Mouse (Mus musculus) c-Kit-positive CD71-negative TER-119-negative erythroid progenitor cells, embryonic 14.5 days (primary cell): ENCODE results near the gene Islr.

Experiments
- DNase-seq: peaks from one replicate; pipeline ENCODE4 v3.0.0-alpha.2; 2013; ENCODE audit warnings: low read depth

The Islr gene

GRCm38 (mm10) chr9:58220218-58220903 lies 16.3 kb upstream of the Islr start:
- no peak for DNase-seq

GRCm38 (mm10) chr9:58218539-58218938 lies 14.4 kb upstream of the Islr start:
- DNase-seq = no peak

- no peak for DNase-seq
These were observed 12.3 kb upstream of the Islr start for GRCm38 (mm10) chr9:58216402-58216801.

DNA sequence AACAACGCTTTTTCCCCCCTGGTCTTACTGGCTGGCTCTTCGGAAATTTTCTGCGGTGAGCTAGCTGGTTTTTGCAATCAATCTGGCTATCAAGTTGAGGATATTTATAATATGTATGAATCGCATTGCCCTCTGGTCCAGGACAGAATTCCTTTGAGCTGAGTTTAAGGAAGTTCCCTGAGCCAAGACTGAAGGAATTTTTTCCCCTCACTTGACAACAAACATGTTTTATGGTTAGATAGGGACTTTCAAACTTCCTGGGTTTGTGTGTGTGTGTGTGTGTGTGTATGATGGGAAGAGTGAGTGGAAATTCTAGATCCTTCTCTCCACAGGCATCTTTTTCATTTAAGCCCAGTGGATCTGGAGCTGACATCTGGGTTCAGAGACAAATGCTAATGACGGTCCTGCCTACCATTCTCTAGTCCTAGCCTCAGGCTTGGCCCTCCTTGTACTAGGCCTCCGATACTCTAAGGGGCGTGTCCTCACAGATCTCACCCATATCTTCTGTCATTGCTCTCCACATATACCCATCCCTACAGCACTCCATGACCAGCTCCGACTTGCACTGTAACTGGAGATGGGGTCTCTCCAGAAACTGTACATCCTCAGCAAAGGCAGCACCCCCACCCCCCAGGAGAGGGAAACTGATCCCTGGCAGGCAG lies 10.5 kb upstream of the Islr start:
- no peak for DNase-seq

DNA sequence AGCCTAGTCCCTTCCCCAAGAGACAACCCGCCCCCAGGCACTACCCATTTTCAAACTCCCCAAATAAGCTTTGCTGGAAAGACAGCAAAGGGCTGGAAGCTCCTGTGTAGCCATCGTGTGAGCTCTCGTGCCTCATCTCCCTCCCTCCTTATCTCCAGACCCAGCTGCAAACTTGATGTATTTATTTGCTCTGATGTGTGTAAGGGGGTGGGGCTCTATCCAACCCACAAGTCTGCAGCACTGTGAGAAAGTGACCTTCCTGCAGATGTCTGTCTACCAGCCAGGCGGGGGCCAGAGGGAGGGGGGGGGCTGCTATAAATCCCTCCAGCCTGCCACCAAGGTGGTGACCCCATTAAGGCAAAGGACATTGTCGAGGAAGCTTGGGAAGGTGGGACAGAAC lies 9.8 kb upstream of the Islr start:
- no peak for DNase-seq

- no peak for DNase-seq
These were observed 9.3 kb upstream of the Islr start for GRCm38 (mm10) chr9:58213377-58213776.

DNA sequence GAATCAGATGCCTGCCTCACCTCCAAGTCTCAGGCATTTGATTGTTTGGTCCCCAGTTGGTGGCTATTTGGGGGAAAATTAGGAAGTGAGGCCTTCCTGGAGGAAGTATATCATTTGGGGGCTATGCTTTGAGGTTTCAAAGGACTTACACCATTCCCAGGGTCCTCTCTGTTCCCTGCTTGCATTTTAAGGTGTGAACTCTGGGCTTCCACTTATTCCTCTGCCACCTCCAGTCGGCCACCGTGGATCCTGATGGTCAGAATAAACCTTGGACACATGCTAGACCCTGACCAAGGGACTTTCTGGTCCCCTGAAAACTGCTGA lies 6.2 kb upstream of the Islr start:
- DNase-seq = no peak

DNA sequence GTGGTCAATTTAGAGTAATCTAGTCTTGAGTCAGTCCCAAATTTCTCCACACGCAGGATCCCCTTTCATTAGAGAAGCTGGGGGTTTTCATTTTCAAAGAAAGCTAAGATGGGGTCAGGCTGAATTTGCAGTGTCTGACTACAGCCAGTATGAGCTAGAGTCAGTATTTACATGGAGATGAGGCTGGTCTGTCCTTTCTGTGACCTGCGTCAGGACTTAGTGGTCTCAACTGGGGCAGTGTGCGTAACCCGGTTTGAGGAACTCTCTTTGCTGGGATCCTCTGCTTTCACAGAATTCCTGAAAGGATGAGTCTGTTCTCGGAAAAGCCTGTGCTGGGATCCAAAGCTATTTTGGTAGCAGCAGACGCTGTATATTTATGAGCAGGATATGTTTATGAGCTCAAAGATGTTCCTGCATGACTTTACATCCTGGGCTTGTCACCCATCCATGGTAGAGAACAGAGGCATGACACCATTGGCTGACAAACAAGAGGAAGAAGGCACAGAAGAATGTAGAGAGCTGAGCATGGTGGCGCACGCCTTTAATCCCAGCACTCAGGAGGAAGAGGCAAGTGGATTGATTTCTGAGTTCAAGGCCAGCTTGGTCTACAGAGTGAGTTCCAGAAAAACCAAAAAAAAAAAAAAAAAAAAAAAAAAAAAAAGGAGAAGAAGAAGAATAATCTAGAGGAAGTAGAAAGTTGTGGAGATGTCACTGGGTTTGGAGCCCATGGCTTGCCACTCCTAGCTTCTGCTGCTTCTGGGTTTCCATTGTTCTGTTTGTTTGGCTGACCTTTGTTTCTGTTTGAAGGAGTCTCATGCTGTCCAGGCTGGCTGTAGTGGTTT lies 5.6 kb upstream of the Islr start:
- DNase-seq = no peak

DNA sequence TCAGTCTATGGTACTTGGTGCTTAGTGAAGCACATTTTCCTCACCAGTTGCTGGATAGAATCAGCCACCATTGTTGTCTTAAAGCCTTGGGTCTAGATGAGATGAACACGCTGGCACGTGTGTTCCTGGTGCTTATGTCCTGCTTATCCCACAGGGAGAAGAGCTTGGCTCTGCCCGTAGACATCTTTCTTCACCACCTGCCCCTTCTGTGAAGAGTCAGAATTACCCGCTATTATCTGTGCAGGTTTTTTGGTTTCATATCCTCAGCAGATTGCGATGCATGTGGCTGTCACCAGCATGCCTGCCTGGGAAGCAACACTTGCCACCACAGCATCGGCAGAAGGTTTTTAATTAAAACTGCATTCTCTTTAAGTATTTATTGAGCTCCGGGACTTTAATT lies 1.9 kb upstream of the Islr start:
- DNase-seq = no peak

DNA sequence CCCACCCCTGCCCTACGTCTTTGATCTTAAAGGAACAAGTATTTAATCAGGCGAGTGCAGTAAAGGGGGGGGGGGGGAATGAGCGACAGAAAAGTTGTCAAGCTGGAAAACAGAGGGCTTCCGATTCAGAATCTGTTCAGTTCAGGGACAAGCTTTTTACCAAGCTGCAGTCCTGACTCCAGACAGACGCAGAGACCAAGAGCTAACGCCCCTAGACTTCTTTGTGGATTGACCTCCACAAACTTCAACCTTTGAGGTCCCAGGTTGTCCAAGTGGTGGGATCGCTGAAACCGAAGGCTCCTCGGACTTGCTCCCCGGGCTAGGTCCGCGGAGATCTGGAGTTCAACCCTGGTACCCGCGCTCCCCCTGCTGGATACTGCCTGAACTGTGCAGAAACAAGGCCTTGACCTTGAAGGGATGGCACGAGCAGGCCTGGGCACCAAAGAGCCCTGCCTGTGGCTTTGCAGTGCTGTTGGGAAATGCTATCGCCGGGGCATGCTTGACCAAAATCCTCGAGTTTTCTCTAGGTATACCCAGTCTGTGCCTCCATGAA lies 418 bp upstream of the Islr start:
- peak; percentile 83 for DNase-seq

- DNase-seq = no peak
These were observed 1.2 kb downstream of the Islr start for GRCm38 (mm10) chr9:58202676-58203453.

DNA sequence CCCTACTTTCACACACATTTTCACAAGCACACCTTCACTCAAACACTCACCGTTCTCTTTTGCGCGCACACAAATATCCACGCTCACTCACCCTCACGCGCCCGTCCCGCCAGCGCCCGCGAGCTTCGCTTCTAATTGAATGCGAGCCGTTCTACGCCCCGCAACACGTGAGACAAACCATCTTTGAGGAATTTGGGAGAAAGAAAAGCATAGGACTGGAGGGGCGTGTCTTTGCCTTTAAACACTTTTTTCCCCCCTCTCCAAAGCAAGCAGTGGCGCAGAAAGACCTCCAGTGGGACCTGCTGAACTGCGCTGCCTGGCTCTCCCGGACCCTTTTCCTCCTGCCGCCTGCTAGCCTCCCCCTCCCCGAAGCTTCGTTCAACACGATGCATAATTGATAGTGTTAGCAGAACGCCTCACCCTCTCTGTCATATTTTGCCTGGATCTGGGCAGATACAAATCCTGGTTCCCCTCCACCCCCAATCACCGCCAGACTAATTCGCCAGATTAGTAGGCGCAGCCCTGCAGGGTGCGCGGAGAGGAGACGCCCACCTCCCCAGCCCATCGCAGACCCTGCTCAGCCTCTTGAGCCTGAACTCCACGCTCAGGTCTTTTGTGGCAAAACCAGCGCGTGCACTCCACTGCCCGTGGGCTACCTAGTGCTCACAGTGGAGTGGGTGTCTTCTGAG lies 2.1 kb downstream of the Islr start:
- no peak for DNase-seq

DNA sequence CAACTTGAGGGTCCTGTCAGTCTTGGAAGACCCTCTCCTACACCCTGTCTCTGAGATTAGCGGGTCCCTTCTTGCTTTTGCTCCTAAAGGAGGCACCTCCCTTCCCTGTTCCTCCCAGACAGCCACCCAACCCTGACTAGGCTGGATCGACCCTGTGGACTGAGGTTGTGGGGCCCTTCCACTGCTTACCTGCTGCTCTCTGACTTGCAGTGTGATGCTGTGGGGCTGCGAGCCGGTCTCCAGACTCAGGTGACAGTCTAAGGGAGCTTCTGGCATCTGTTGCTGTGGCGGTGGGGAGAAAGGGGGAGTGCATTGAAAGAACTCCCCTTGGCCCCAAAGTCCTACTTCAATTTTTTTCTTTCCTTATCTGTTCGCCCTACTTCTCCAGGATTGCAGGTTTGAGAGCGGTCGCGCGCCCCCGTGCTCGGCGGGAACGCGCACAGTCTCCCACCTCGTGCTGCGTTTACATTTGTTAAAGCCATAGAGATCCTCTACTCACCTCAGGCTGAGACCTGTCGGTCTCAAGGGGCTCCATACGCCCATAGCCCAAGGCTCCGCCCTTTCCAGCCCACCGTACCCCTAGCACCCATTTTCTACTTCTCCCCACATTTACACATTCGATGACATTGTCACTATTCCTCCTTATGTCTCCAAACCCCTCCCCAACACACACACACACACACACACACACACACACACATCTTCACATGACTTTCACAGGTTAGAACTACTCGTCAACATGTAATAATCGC lies 2.8 kb downstream of the Islr start:
- DNase-seq = no peak

- no peak for DNase-seq
These were observed 3.6 kb downstream of the Islr start for GRCm38 (mm10) chr9:58200270-58201090.

- DNase-seq = no peak
These were observed 4.5 kb downstream of the Islr start for GRCm38 (mm10) chr9:58199381-58200269.

GRCm38 (mm10) chr9:58198801-58199371 lies 5.2 kb downstream of the Islr start:
- no peak for DNase-seq

DNA sequence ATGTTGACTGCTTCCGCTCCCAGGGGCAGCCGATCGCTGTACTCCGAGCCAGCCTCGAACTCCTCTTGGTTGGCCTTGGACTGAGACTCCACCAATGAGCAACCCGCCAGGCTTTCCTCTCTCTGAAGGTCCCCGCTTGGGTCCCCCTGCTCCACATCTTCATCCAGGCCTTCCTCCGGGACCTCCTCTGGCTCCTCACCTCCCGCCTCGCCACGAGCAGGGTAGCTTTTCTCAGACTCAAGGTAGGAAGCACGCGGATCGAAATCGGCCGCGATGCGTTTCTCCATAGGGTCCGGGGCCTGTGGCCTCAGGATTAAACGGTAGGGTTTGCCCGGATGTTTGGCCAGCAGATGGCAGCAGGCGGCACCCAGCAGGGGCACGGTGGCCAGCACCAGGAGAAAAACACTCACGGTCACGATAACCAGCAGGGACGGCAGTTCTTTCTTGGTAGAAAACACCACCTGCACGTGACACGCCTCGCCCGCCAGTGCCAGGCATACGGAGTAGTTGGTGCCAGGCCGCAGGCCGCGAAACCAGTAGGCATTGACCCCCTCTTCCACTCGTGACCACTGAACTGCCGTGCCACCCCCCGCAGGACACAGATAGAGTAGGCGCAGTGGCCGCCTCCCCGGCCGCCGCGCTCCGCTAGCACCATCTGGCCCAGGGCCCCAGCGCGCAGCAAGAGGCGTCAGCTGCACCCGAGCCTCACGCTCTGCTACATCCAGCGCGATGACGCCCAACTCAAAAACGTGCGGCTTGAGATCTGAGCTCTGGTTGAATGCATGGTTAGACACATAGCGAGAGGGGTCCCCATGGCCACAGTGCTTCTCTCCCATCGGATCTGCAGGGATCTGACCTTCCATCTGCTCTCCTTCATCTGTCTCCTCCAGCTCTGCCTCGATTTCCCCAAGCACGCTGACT lies 6.1 kb downstream of the Islr start:
- no peak for DNase-seq
